Comparison of ENCODE assay signal across 9 mouse cellular contexts in the genomic region with DNA sequence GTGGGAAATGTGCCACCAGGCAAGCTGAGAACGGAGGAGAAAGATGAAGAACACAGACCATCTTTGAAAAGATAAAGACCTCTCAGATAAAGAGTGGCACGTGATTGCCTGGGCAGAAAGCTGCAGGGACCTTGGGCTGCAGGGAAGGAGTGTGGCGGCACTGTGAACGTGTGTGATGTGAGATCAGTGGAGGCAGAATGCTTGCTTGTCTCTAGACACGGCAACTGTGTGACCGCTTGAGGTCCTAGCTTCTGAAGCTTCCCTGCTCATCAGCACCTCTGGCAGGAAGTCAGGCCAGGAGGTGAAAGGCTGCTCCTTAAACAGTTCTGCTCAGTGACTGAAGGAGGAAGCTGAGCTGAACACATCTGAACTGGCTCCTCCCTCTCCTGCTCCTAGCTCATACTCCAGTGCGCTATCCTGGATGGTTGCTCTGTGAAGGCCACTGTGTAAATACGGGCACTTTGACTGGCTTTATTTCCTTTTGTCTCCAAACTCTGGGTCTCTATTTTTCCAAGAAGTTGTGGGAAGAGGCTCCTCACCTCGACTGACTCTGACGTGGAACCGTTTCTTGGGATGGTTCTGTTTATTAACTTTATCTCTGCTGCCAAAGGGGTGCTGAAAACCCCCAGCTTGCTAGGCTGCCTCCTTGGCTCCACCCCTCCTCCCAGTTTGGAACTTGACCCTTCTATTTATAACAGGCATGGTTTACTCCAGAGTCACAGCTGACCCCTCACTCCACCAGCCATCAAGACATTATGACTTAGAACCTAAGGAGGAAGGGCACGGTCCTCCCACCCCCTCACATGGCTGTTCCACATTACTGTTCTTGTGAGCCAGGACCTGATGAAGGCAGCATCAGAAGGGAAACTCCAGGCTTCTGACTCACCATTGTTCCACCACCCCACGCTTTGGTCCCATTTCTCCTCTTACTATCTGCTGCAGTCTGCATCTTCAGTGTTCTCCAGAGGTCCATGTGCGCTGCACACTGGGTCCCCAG.
DNase-seq lines count a peak whose midpoint lies in the region; ATAC-seq and TF ChIP-seq lines count a peak whose summit lies in the region.
"Had no signal": no experiment of that assay in that cellular context is flagged by ENCODE, and none has a peak within 500 bp of the region (broad histone marks: within the 10 kb centered on the region; RNA-seq: fewer than 3 reads in every experiment).

No protein-coding gene starts in this region.

- H3K4me3 ChIP-seq in intestine, embryonic 15.5 days (replicated peaks), result no peak overlapping the region
- H3K4me3 ChIP-seq in liver, embryonic 12.5 days, result no peak overlapping the region; the same call in 1 of the 2 replicates
- H3K4me3 ChIP-seq in forebrain, postnatal 0 days (ENCODE audit: low read depth, low read length), result no peak overlapping the region
- H3K4me3 ChIP-seq in forebrain, embryonic 11.5 days (ENCODE audit: low read depth, low read length), result no peak overlapping the region

- H3K4me2 ChIP-seq in intestine, embryonic 15.5 days (replicated peaks), result peak overlapping the region; percentile 20; the same call in 1 of the 2 replicates
- peak overlapping the region; percentile 51 for H3K4me2 ChIP-seq in liver, embryonic 12.5 days
- H3K4me2 ChIP-seq in forebrain, postnatal 0 days (ENCODE audit: low read depth), result no peak overlapping the region
- no peak overlapping the region for H3K4me2 ChIP-seq in forebrain, embryonic 11.5 days (ENCODE audit: low read depth, low read length, severe bottlenecking)

- DNase-seq in cerebellum, postnatal 10 days, result peak; percentile 39 to 47
- no peak for DNase-seq in cerebellum, adult 8-10 months
- peak; percentile 52 for DNase-seq in 3T3-L1 (ENCODE audit: low read depth, low spot score)
- DNase-seq in forebrain, postnatal 0 days, result no peak
- no peak for DNase-seq in gastrocnemius, adult 8-10 months (ENCODE audit: low spot score in 2 of 2)
- DNase-seq in forebrain, embryonic 11.5 days (ENCODE audit: low spot score), result no peak
- DNase-seq: adrenal gland, postnatal 25 days had no signal

- WGBS in intestine, embryonic 15.5 days, result 27% methylated on average over 14 of the region's 14 CpGs
- WGBS in liver, embryonic 12.5 days (ENCODE audit: insufficient replicate concordance), result 23% methylated on average over 14 of the region's 14 CpGs
- 69% methylated on average over 14 of the region's 14 CpGs for whole genome bisulfite sequencing in forebrain, postnatal 0 days
- 80% methylated on average over 14 of the region's 14 CpGs for WGBS in forebrain, embryonic 11.5 days

- no peak for TF ChIP-seq CTCF in forebrain, postnatal 0 days (IDR thresholded peaks at IDR 0.05; ENCODE audit: low read depth)

- peaks cover 18% of the 10 kb centered on the region for H3K4me1 ChIP-seq in intestine, embryonic 15.5 days (replicated peaks)
- peaks cover 61% of the 10 kb centered on the region for H3K4me1 ChIP-seq in liver, embryonic 12.5 days
- H3K4me1 ChIP-seq in forebrain, postnatal 0 days (ENCODE audit: insufficient read depth), result peaks cover 7% of the 10 kb centered on the region; the same call in 1 of the 2 replicates
- no peaks in the 10 kb centered on the region for H3K4me1 ChIP-seq in forebrain, embryonic 11.5 days (replicated peaks; ENCODE audit: control insufficient read depth, insufficient read depth, low read length)

- no peaks in the 10 kb centered on the region for H3K36me3 ChIP-seq in intestine, embryonic 15.5 days
- no peaks in the 10 kb centered on the region for H3K36me3 ChIP-seq in liver, embryonic 12.5 days
- H3K36me3 ChIP-seq in forebrain, postnatal 0 days (ENCODE audit: insufficient read depth), result no peaks in the 10 kb centered on the region
- H3K36me3 ChIP-seq in forebrain, embryonic 11.5 days (ENCODE audit: control insufficient read depth, insufficient read depth, low read length), result no peaks in the 10 kb centered on the region

- peak; percentile 93 for ATAC-seq in intestine, embryonic 15.5 days
- ATAC-seq in liver, embryonic 12.5 days, result peak; percentile 74
- no peak for ATAC-seq in forebrain, postnatal 0 days
- no peak for ATAC-seq in forebrain, embryonic 11.5 days (replicated peaks; ENCODE audit: low FRiP score)

- no peak overlapping the region for H3K9ac ChIP-seq in intestine, embryonic 15.5 days
- H3K9ac ChIP-seq in liver, embryonic 12.5 days, result peak overlapping the region; percentile 12
- H3K9ac ChIP-seq in forebrain, postnatal 0 days, result no peak overlapping the region
- no peak overlapping the region for H3K9ac ChIP-seq in forebrain, embryonic 11.5 days (ENCODE audit: low read length)

- no peaks in the 10 kb centered on the region for H3K9me3 ChIP-seq in intestine, embryonic 15.5 days
- H3K9me3 ChIP-seq in liver, embryonic 12.5 days (replicated peaks), result no peaks in the 10 kb centered on the region
- no peaks in the 10 kb centered on the region for H3K9me3 ChIP-seq in forebrain, postnatal 0 days (ENCODE audit: low read length)
- no peaks in the 10 kb centered on the region for H3K9me3 ChIP-seq in forebrain, embryonic 11.5 days (ENCODE audit: control insufficient read depth, low read length)

- H3K27me3 ChIP-seq in intestine, embryonic 15.5 days (replicated peaks), result no peaks in the 10 kb centered on the region
- no peaks in the 10 kb centered on the region for H3K27me3 ChIP-seq in liver, embryonic 12.5 days (replicated peaks)
- no peaks in the 10 kb centered on the region for H3K27me3 ChIP-seq in forebrain, postnatal 0 days (ENCODE audit: insufficient read depth, low read length)
- no peaks in the 10 kb centered on the region for H3K27me3 ChIP-seq in forebrain, embryonic 11.5 days (ENCODE audit: control insufficient read depth, insufficient read depth, low read length)

- H3K27ac ChIP-seq in intestine, embryonic 15.5 days, result no peak overlapping the region; the same call in 1 of the 2 replicates
- peak overlapping the region; percentile 47 for H3K27ac ChIP-seq in liver, embryonic 12.5 days
- H3K27ac ChIP-seq in forebrain, postnatal 0 days (ENCODE audit: low read depth, low read length), result no peak overlapping the region
- H3K27ac ChIP-seq in forebrain, embryonic 11.5 days (ENCODE audit: low read depth, low read length), result no peak overlapping the region

Comparison
In these comparisons a context has a peak if more than half of its experiments do, and no peak if none do; other contexts are left out.
1. DNase-seq: peak in cerebellum, postnatal 10 days (2 of 2) and 3T3-L1 (single experiment); none in cerebellum, adult 8-10 months (single experiment), forebrain, postnatal 0 days (single experiment), gastrocnemius, adult 8-10 months (0 of 2) and forebrain, embryonic 11.5 days (single experiment).
2. ATAC-seq: peak in intestine, embryonic 15.5 days (single experiment) and liver, embryonic 12.5 days (single experiment); none in forebrain, postnatal 0 days (single experiment) and forebrain, embryonic 11.5 days (single experiment).
3. H3K4me2 ChIP-seq: peak in intestine, embryonic 15.5 days (single experiment) and liver, embryonic 12.5 days (single experiment); none in forebrain, postnatal 0 days (single experiment) and forebrain, embryonic 11.5 days (single experiment).